Mouse (Mus musculus): ENCODE measurements at regions not wholly inside any gene's neighbourhood (a gene's known extent, or its start where the extent isn't known, plus 50 kb on each side); places are given as distances from the start of the nearest gene placed in this dataset.

GRCm38 (mm10) chr6:127252000-127252721 is 100.2 kb upstream of the Ccnd2 start:
- no peak for DNase-seq (ENCODE audit: low spot score)

- DNase-seq (ENCODE audit: low spot score): no peak
Measured at GRCm38 (mm10) chr6:127253935-127254334, 101.9 kb upstream of the Ccnd2 start.

- no peak for DNase-seq (ENCODE audit: low spot score)
Measured at GRCm38 (mm10) chr6:127263903-127264680, 112.1 kb upstream of the Ccnd2 start.

GRCm38 (mm10) chr6:127265063-127265775 is 113.2 kb upstream of the Ccnd2 start:
- DNase-seq (ENCODE audit: low spot score): no peak

- DNase-seq (ENCODE audit: low spot score): peak; percentile 61
Measured at GRCm38 (mm10) chr6:127265901-127266812, 114.2 kb upstream of the Ccnd2 start.

GRCm38 (mm10) chr6:127266813-127267165 is 114.8 kb upstream of the Ccnd2 start:
- DNase-seq (ENCODE audit: low spot score): peak; percentile 45

- DNase-seq (ENCODE audit: low spot score): no peak
Measured at GRCm38 (mm10) chr6:127269021-127269420, 117.0 kb upstream of the Ccnd2 start.

GRCm38 (mm10) chr6:127269525-127270044 is 117.6 kb upstream of the Ccnd2 start:
- no peak for DNase-seq (ENCODE audit: low spot score)

- no peak for DNase-seq (ENCODE audit: low spot score)
Measured at GRCm38 (mm10) chr6:127270774-127271173, 118.8 kb upstream of the Ccnd2 start.

- DNase-seq (ENCODE audit: low spot score): no peak
Measured at GRCm38 (mm10) chr6:127271418-127271817, 119.4 kb upstream of the Ccnd2 start.

GRCm38 (mm10) chr6:127272630-127273029 is 120.6 kb upstream of the Ccnd2 start:
- DNase-seq (ENCODE audit: low spot score): no peak

- no peak for DNase-seq (ENCODE audit: low spot score)
Measured at GRCm38 (mm10) chr6:127274732-127275429, 122.9 kb upstream of the Ccnd2 start.

GRCm38 (mm10) chr6:127275430-127275784 is 123.4 kb upstream of the Ccnd2 start:
- DNase-seq (ENCODE audit: low spot score): no peak

GRCm38 (mm10) chr6:127276362-127276761 is 124.4 kb upstream of the Ccnd2 start:
- DNase-seq (ENCODE audit: low spot score): no peak

- DNase-seq (ENCODE audit: low spot score): no peak
Measured at GRCm38 (mm10) chr6:127278402-127278801, 126.4 kb upstream of the Ccnd2 start.

- DNase-seq (ENCODE audit: low spot score): no peak
Measured at GRCm38 (mm10) chr6:127284226-127284625, 132.2 kb upstream of the Ccnd2 start.

- DNase-seq (ENCODE audit: low spot score): no peak
Measured at GRCm38 (mm10) chr6:127286681-127287476, 134.9 kb upstream of the Ccnd2 start.

- no peak for DNase-seq (ENCODE audit: low spot score)
Measured at GRCm38 (mm10) chr6:127288946-127289345, 137.0 kb upstream of the Ccnd2 start.

- DNase-seq (ENCODE audit: low spot score): no peak
Measured at GRCm38 (mm10) chr6:127291937-127292336, 139.9 kb upstream of the Ccnd2 start.

GRCm38 (mm10) chr6:127293829-127294228 is 141.8 kb upstream of the Ccnd2 start:
- no peak for DNase-seq (ENCODE audit: low spot score)

Data from testis, postnatal 14 days (tissue).